Mouse (Mus musculus) lung, adult 2 months (tissue): ENCODE measurements around the gene Ercc4.

ENCODE experiments used
- CTCF ChIP-seq: fragments of 200-500 bp; IDR thresholded peaks from 2 replicates; pipeline ENCODE4 v1.5.1; 2011; ENCODE audit warnings: mild to moderate bottlenecking, low read length, control low read depth; ENCODE audit not compliant: insufficient read depth
- POLR2A ChIP-seq: fragments of 200-500 bp; IDR thresholded peaks from 2 replicates; pipeline ENCODE4 v1.6.1; 2011; ENCODE audit warnings: low read depth, mild to moderate bottlenecking, control low read depth, low read length, borderline replicate concordance; ENCODE audit errors: extremely low read depth

- TF ChIP-seq CTCF (no peak), POLR2A (no peak)
Observed at GRCm38 (mm10) chr16:13144682-13145410, 35.4 kb downstream of the Ercc4 start.
